ENCODE assay signal across 26 mouse cellular contexts in genomic region chr19:34752391-34753092, GRCm38 (mm10). TPM values are rescaled to one million over a fixed set of nuclear protein-coding genes. Genes with fewer than 3 reads are reported as not detected.
DNase-seq lines count a peak whose midpoint lies in the region; ATAC-seq and TF ChIP-seq lines count a peak whose summit lies in the region.
"Had no signal": no experiment of that assay in that cellular context is flagged by ENCODE, and none has a peak within 500 bp of the region (broad histone marks: within the 10 kb centered on the region; RNA-seq: fewer than 3 reads in every experiment).

No protein-coding gene starts in this region.

- ATAC-seq in heart, embryonic 11.5 days (replicated peaks; ENCODE audit: insufficient number of reproducible peaks, low FRiP score, low TSS enrichment), result no peak
- no peak for ATAC-seq in heart, postnatal 0 days (ENCODE audit: insufficient read depth, low read depth)
- peak; percentile 78 for ATAC-seq in lung, embryonic 14.5 days (ENCODE audit: insufficient read depth)
- peak; percentile 71 for ATAC-seq in stomach, embryonic 16.5 days (ENCODE audit: insufficient read depth, low FRiP score)
- ATAC-seq: forebrain, embryonic 13.5 days; midbrain, embryonic 16.5 days had no signal

- no peaks in the 10 kb centered on the region for H3K27me3 ChIP-seq in heart, embryonic 11.5 days (ENCODE audit: control insufficient read depth, insufficient read depth, low read length)
- no peaks in the 10 kb centered on the region for H3K27me3 ChIP-seq in heart, postnatal 0 days (ENCODE audit: control insufficient read depth, insufficient read depth, low read length)
- H3K27me3 ChIP-seq in heart, adult 2 months (ENCODE audit: control insufficient read depth, insufficient read depth, low read length), result no peaks in the 10 kb centered on the region
- H3K27me3 ChIP-seq in lung, embryonic 14.5 days (ENCODE audit: insufficient read depth, low read length), result no peaks in the 10 kb centered on the region
- H3K27me3 ChIP-seq in stomach, embryonic 16.5 days (ENCODE audit: control insufficient read depth, insufficient read depth, low read length), result no peaks in the 10 kb centered on the region
- peaks cover 6% of the 10 kb centered on the region for H3K27me3 ChIP-seq in forebrain, embryonic 10.5 days (ENCODE audit: poor library complexity, severe bottlenecking)

- no peak overlapping the region for H3K4me2 ChIP-seq in heart, embryonic 11.5 days
- no peak overlapping the region for H3K4me2 ChIP-seq in heart, postnatal 0 days (ENCODE audit: low read depth, low read length)
- 0 out of 2 replicates have a peak overlapping the region, but pooled peaks have one; percentile 22 for H3K4me2 ChIP-seq in lung, embryonic 14.5 days
- H3K4me2 ChIP-seq in stomach, embryonic 16.5 days (ENCODE audit: low read depth, low read length), result no peak overlapping the region
- H3K4me2 ChIP-seq: embryonic facial prominence, embryonic 13.5 days; forebrain, embryonic 13.5 days; hindbrain, embryonic 12.5 days; limb, embryonic 15.5 days; neural tube, embryonic 13.5 days had no signal

- 65% methylated on average over 3 of the region's 3 CpGs for WGBS in heart, embryonic 11.5 days (ENCODE audit: insufficient replicate concordance)
- WGBS in heart, postnatal 0 days, result 63% methylated on average over 3 of the region's 3 CpGs
- WGBS in heart, adult 2 months, result 84% methylated on average over 3 of the region's 3 CpGs
- 15% methylated on average over 3 of the region's 3 CpGs for WGBS in lung, embryonic 14.5 days
- 47% methylated on average over 3 of the region's 3 CpGs for WGBS in lung, adult 2 months
- 37% methylated on average over 3 of the region's 3 CpGs for WGBS in stomach, embryonic 16.5 days
- WGBS in forebrain, embryonic 10.5 days, result 92% methylated on average over 3 of the region's 3 CpGs

- TF ChIP-seq EP300 in heart, postnatal 0 days (IDR thresholded peaks at IDR 0.05; ENCODE audit: low read depth), result no peak
- no peak for TF ChIP-seq EP300 in heart, adult 2 months (IDR thresholded peaks at IDR 0.05; ENCODE audit: insufficient read depth, low read depth, low read length)

- TF ChIP-seq POLR2A in heart, adult 2 months (IDR thresholded peaks at IDR 0.05; ENCODE audit: insufficient read depth, low read depth, low read length), result no peak
- TF ChIP-seq POLR2A in lung, adult 2 months (IDR thresholded peaks at IDR 0.05; ENCODE audit: borderline replicate concordance, extremely low read depth, low read depth, low read length), result no peak

- peak overlapping the region; percentile 35; the same call in 1 of the 2 replicates for H3K27ac ChIP-seq in heart, embryonic 11.5 days (ENCODE audit: low read depth, low read length)
- H3K27ac ChIP-seq in heart, postnatal 0 days (ENCODE audit: low read depth), result peak overlapping the region; percentile 49
- H3K27ac ChIP-seq in heart, adult 2 months, result no peak overlapping the region
- H3K27ac ChIP-seq in lung, embryonic 14.5 days (ENCODE audit: low read depth), result peak overlapping the region; percentile 62
- no peak overlapping the region for H3K27ac ChIP-seq in stomach, embryonic 16.5 days (ENCODE audit: low read length)
- no peak overlapping the region for H3K27ac ChIP-seq in forebrain, embryonic 10.5 days
- H3K27ac ChIP-seq: embryonic facial prominence, embryonic 13.5 days; forebrain, embryonic 13.5 days; hindbrain, embryonic 12.5 days; limb, embryonic 15.5 days; midbrain, embryonic 10.5 days; neural tube, embryonic 13.5 days had no signal

- no peaks in the 10 kb centered on the region for H3K79me2 ChIP-seq in heart, adult 2 months (replicated peaks; ENCODE audit: control insufficient read depth, insufficient read depth, low read length)

- no peak for DNase-seq in heart, adult 9 months (ENCODE audit: low spot score in 2 of 2)
- DNase-seq in heart, postnatal 0 days (ENCODE audit: low spot score), result no peak
- no peak for DNase-seq in heart, adult 2 months
- peak; percentile 37 for DNase-seq in lung, embryonic 14.5 days
- DNase-seq in lung, adult 2 months, result no peak
- DNase-seq in forebrain, embryonic 10.5 days (ENCODE audit: extremely low spot score, low spot score), result no peak
- DNase-seq: adrenal gland, postnatal 14 days; cerebellum, adult 8-10 months; cerebellum, postnatal 36 days; kidney, adult 2 months; kidney, postnatal 10 days; left cerebral cortex, postnatal 4 days; retina, postnatal 1 day; thymus, adult 2 months; thymus, postnatal 4 days had no signal

- no peaks in the 10 kb centered on the region for H3K36me3 ChIP-seq in heart, embryonic 11.5 days (ENCODE audit: control insufficient read depth, insufficient read depth, low read length)
- no peaks in the 10 kb centered on the region for H3K36me3 ChIP-seq in heart, postnatal 0 days (replicated peaks; ENCODE audit: control insufficient read depth, insufficient read depth, low read length)
- H3K36me3 ChIP-seq in heart, adult 2 months (ENCODE audit: control insufficient read depth, insufficient read depth, low read length), result no peaks in the 10 kb centered on the region
- no peaks in the 10 kb centered on the region for H3K36me3 ChIP-seq in lung, embryonic 14.5 days (ENCODE audit: insufficient read depth)
- no peaks in the 10 kb centered on the region for H3K36me3 ChIP-seq in stomach, embryonic 16.5 days (ENCODE audit: control insufficient read depth, insufficient read depth, low read length)
- no peaks in the 10 kb centered on the region for H3K36me3 ChIP-seq in forebrain, embryonic 10.5 days (replicated peaks)
- H3K36me3 ChIP-seq: embryonic facial prominence, embryonic 13.5 days; hindbrain, embryonic 12.5 days; limb, embryonic 15.5 days; midbrain, embryonic 10.5 days; neural tube, embryonic 13.5 days had no signal

- no peak for TF ChIP-seq CTCF in heart, postnatal 0 days (IDR thresholded peaks at IDR 0.05; ENCODE audit: low read depth)
- no peak for TF ChIP-seq CTCF in heart, adult 2 months (IDR thresholded peaks at IDR 0.05)
- TF ChIP-seq CTCF in lung, embryonic 14.5 days (IDR thresholded peaks at IDR 0.05; ENCODE audit: low read depth), result no peak
- TF ChIP-seq CTCF in lung, adult 2 months (IDR thresholded peaks at IDR 0.05; ENCODE audit: insufficient read depth, low read length), result no peak

- H3K9ac ChIP-seq in heart, embryonic 11.5 days (ENCODE audit: low read depth, low read length), result no peak overlapping the region
- no peak overlapping the region for H3K9ac ChIP-seq in heart, postnatal 0 days (replicated peaks; ENCODE audit: low read depth, low read length)
- H3K9ac ChIP-seq in heart, adult 2 months (ENCODE audit: low read depth, low read length), result no peak overlapping the region
- H3K9ac ChIP-seq in lung, embryonic 14.5 days, result no peak overlapping the region
- no peak overlapping the region for H3K9ac ChIP-seq in stomach, embryonic 16.5 days (ENCODE audit: low read length)
- H3K9ac ChIP-seq: embryonic facial prominence, embryonic 13.5 days; forebrain, embryonic 13.5 days; hindbrain, embryonic 12.5 days; limb, embryonic 15.5 days; neural tube, embryonic 13.5 days had no signal

- H3K9me3 ChIP-seq in heart, embryonic 11.5 days (replicated peaks; ENCODE audit: control insufficient read depth, low read length), result no peaks in the 10 kb centered on the region
- no peaks in the 10 kb centered on the region for H3K9me3 ChIP-seq in heart, postnatal 0 days (replicated peaks; ENCODE audit: control insufficient read depth, low read length)
- H3K9me3 ChIP-seq in lung, embryonic 14.5 days (ENCODE audit: low read depth, low read length), result no peaks in the 10 kb centered on the region
- 0 out of 2 replicates have a peak, but pooled peaks cover 4% of the 10 kb centered on the region for H3K9me3 ChIP-seq in stomach, embryonic 16.5 days (replicated peaks; ENCODE audit: control insufficient read depth, low read length)
- H3K9me3 ChIP-seq in forebrain, embryonic 10.5 days, result no peaks in the 10 kb centered on the region
- H3K9me3 ChIP-seq: embryonic facial prominence, embryonic 13.5 days; forebrain, embryonic 13.5 days; hindbrain, embryonic 12.5 days; limb, embryonic 15.5 days; midbrain, embryonic 10.5 days; neural tube, embryonic 13.5 days had no signal

- intact Hi-C loops in heart, adult 2 months (cut with DNase I), result no loop called here

- H3K4me1 ChIP-seq in heart, embryonic 11.5 days (ENCODE audit: control insufficient read depth, insufficient read depth, low read length), result peaks cover 13% of the 10 kb centered on the region
- peaks cover 17% of the 10 kb centered on the region; the same call in 1 of the 2 replicates for H3K4me1 ChIP-seq in heart, postnatal 0 days (ENCODE audit: control insufficient read depth, insufficient read depth)
- no peaks in the 10 kb centered on the region for H3K4me1 ChIP-seq in heart, adult 2 months (ENCODE audit: control insufficient read depth, insufficient read depth, low read length)
- peaks cover 7% of the 10 kb centered on the region; the same call in 1 of the 2 replicates for H3K4me1 ChIP-seq in lung, embryonic 14.5 days (ENCODE audit: insufficient read depth)
- no peaks in the 10 kb centered on the region; the same call in 1 of the 2 replicates for H3K4me1 ChIP-seq in lung, adult 2 months (ENCODE audit: control insufficient read depth, insufficient read depth, low read length)
- 0 out of 2 replicates have a peak, but pooled peaks cover 4% of the 10 kb centered on the region for H3K4me1 ChIP-seq in stomach, embryonic 16.5 days (ENCODE audit: control insufficient read depth, insufficient read depth, low read length)
- peaks cover 2% of the 10 kb centered on the region for H3K4me1 ChIP-seq in forebrain, embryonic 10.5 days
- H3K4me1 ChIP-seq: embryonic facial prominence, embryonic 13.5 days; forebrain, embryonic 13.5 days; hindbrain, embryonic 12.5 days; limb, embryonic 15.5 days had no signal

- no peak overlapping the region for H3K4me3 ChIP-seq in heart, embryonic 11.5 days (ENCODE audit: low read depth, low read length)
- no peak overlapping the region for H3K4me3 ChIP-seq in heart, postnatal 0 days (ENCODE audit: low read depth, low read length)
- no peak overlapping the region for H3K4me3 ChIP-seq in heart, adult 2 months
- no peak overlapping the region for H3K4me3 ChIP-seq in lung, embryonic 14.5 days (ENCODE audit: low read depth, low read length)
- H3K4me3 ChIP-seq in lung, adult 2 months (replicated peaks; ENCODE audit: extremely low read depth, low read depth, low read length), result no peak overlapping the region
- H3K4me3 ChIP-seq in stomach, embryonic 16.5 days (replicated peaks; ENCODE audit: low read length), result no peak overlapping the region
- H3K4me3 ChIP-seq in forebrain, embryonic 10.5 days, result no peak overlapping the region
- H3K4me3 ChIP-seq: embryonic facial prominence, embryonic 13.5 days; erythroblast, embryonic 14.5 days; forebrain, embryonic 13.5 days; hindbrain, embryonic 12.5 days; limb, embryonic 15.5 days; midbrain, embryonic 10.5 days; myocyte; neural tube, embryonic 13.5 days had no signal

RNA-seq across cellular contexts. Expression of gene Slc16a12, which starts 5.5 kb away (rescaled TPM):
- 37.2 and 41.1 TPM in 2 replicates for polyA plus RNA-seq in heart, embryonic 11.5 days (2014; fragmentation: Nextera tagmentation; extraction: Ambion mirVana)
- 10.3 and 10.4 TPM in 2 replicates for total RNA-seq in heart, postnatal 0 days (2014; rRNA removed; ENCODE audit: low replicate concordance)
- polyA plus RNA-seq in heart, postnatal 0 days (2015; fragmentation: Nextera tagmentation; extraction: Ambion mirVana), result 6.3 and 7.2 TPM in 2 replicates
- 1 to 10 TPM; 2.0 to 2.7 TPM for total RNA-seq in heart, adult 2 months (2021)
- 1.7 and 3.3 TPM in 2 replicates for polyA plus RNA-seq in heart, adult 2 months (2012; rRNA removed)
- polyA plus RNA-seq in lung, embryonic 14.5 days (2014; fragmentation: Nextera tagmentation; extraction: Ambion mirVana), result 13.4 and 15.4 TPM in 2 replicates
- 2.9 and 3.8 TPM in 2 replicates for polyA plus RNA-seq in lung, adult 2 months (2012; rRNA removed)
- 4.9 and 5.7 TPM in 2 replicates for polyA plus RNA-seq in stomach, embryonic 16.5 days (2015; fragmentation: Nextera tagmentation; extraction: Ambion mirVana)
- polyA plus RNA-seq in forebrain, embryonic 10.5 days (2016; fragmentation: Nextera tagmentation; extraction: Ambion mirVana), result 0.21 and 0.40 TPM in 2 replicates
- polyA plus RNA-seq: erythroblast, embryonic 14.5 days had no signal

Comparison
In these comparisons a context has a peak if more than half of its experiments do, and no peak if none do; other contexts are left out.
1. H3K27ac ChIP-seq: peak in heart, embryonic 11.5 days (single experiment), heart, postnatal 0 days (single experiment) and lung, embryonic 14.5 days (single experiment); none in heart, adult 2 months (single experiment), stomach, embryonic 16.5 days (single experiment) and forebrain, embryonic 10.5 days (single experiment).
2. ATAC-seq: peak in lung, embryonic 14.5 days (single experiment) and stomach, embryonic 16.5 days (single experiment); none in heart, embryonic 11.5 days (single experiment) and heart, postnatal 0 days (single experiment).